Mouse (Mus musculus) CH12.LX (cell line): ENCODE results near the gene Creld2.

Experiments used
- CTCF ChIP-seq, 2 experiments: IDR thresholded peaks in 1 of 2; conservative IDR thresholded peaks in 1 of 2; 2 replicates each; pipeline ENCODE4 v1.5.1; 2011 to 2012; ENCODE audit warnings: low read depth in 2 of 2, low read length in 2 of 2, improper control_type of control experiment in 1 of 2, inconsistent platforms in 1 of 2, mild to moderate bottlenecking in 1 of 2, moderate library complexity in 1 of 2
- E2F4 ChIP-seq: IDR thresholded peaks from 2 replicates; pipeline ENCODE4 v1.6.1; 2011; ENCODE audit warnings: low read depth, low read length, improper control_type of control experiment; ENCODE audit not compliant: insufficient replicate concordance
- HCFC1 ChIP-seq: IDR thresholded peaks from 2 replicates; pipeline ENCODE4 v1.6.1; 2012; ENCODE audit warnings: low read depth, mild to moderate bottlenecking, inconsistent platforms, low read length, improper control_type of control experiment
- IRF4 ChIP-seq: IDR thresholded peaks from 2 replicates; pipeline ENCODE4 v1.6.1; 2014; ENCODE audit warnings: low read depth, mild to moderate bottlenecking, inconsistent platforms, low read length, improper control_type of control experiment
- KAT2A ChIP-seq: IDR thresholded peaks from 2 replicates; pipeline ENCODE4 v1.6.1; 2012; ENCODE audit warnings: low read length, improper control_type of control experiment, inconsistent platforms; ENCODE audit not compliant: insufficient replicate concordance
- MXI1 ChIP-seq: IDR thresholded peaks from 2 replicates; pipeline ENCODE4 v1.6.1; 2011; ENCODE audit warnings: mild to moderate bottlenecking, low read depth, low read length, improper control_type of control experiment
- POLR2A ChIP-seq: IDR thresholded peaks from 2 replicates; pipeline ENCODE4 v1.6.1; 2011; ENCODE audit warnings: low read depth, mild to moderate bottlenecking, improper control_type of control experiment, low read length
- UBTF ChIP-seq: IDR thresholded peaks from 2 replicates; pipeline ENCODE4 v1.6.1; 2012; ENCODE audit warnings: low read depth, mild to moderate bottlenecking, inconsistent platforms, low read length, improper control_type of control experiment, moderate library complexity
- ZC3H11A ChIP-seq: IDR thresholded peaks from 2 replicates; pipeline ENCODE4 v1.6.1; 2012; ENCODE audit warnings: low read depth, mild to moderate bottlenecking, inconsistent platforms, low read length, improper control_type of control experiment

DNA sequence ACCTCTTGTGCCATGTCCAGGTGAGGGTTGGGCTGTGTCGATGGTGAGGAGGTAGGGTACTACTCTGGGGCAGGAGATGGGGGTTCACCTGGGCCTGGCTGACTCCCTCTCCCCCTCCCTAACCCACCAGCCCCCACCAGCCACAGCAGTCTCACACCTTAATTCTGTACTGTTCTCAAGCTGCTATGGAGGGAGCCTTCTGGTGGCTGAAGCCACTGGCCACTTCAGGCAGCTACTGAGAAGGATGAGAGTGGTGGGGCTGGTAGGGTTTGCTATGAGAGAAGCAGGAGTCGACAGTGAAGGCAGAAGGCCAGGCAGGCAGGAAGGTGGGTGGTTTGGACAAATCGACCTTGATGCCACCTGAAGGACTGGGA is 22.8 kb downstream of the Creld2 start:
- no peak for TF ChIP-seq E2F4
- no peak for TF ChIP-seq UBTF
- TF ChIP-seq CTCF (conservative IDR thresholded peaks at IDR 0.05 in 1 of 2, IDR thresholded peaks at IDR 0.05 in 1 of 2; ENCODE audit: low read depth in 2 of 2, low read length in 2 of 2), result no peak
- no peak for TF ChIP-seq KAT2A
- no peak for TF ChIP-seq HCFC1
- no peak for TF ChIP-seq ZC3H11A
- TF ChIP-seq IRF4, result no peak
- no peak for TF ChIP-seq MXI1
- TF ChIP-seq POLR2A, result no peak
